Mouse (Mus musculus) midbrain, embryonic 16.5 days (tissue): Measurements from ENCODE around the gene C1qb. TPM values are rescaled to one million over a fixed set of nuclear protein-coding genes. Genes with fewer than 3 reads are reported as not detected.

ENCODE experiments used
- ATAC-seq: fragments of 200-750 bp; cut with Nextera tagmentation; 2 replicates; pipeline ENCODE4 v1.8.0; 2017; ENCODE audit warnings: moderate TSS enrichment
- H3K27ac ChIP-seq: fragments of 300-500 bp; sonication (generic); 2 replicates; pipeline ENCODE4 v1.5.1; 2014; ENCODE audit warnings: mild to moderate bottlenecking, low read length, mixed read lengths
- H3K27me3 ChIP-seq: fragments of 300-500 bp; sonication (generic); 2 replicates; pipeline ENCODE4 v1.6.1; 2014; ENCODE audit warnings: low read depth, low read length, mixed read lengths; ENCODE audit not compliant: control insufficient read depth, insufficient read depth
- H3K36me3 ChIP-seq: fragments of 300-500 bp; sonication (generic); 2 replicates; pipeline ENCODE4 v1.6.1; 2014; ENCODE audit warnings: mild to moderate bottlenecking, low read length, moderate library complexity, mixed read lengths; ENCODE audit not compliant: control insufficient read depth, insufficient read depth
- H3K4me1 ChIP-seq: fragments of 300-500 bp; sonication (generic); 2 replicates; pipeline ENCODE4 v1.6.1; 2014; ENCODE audit warnings: mild to moderate bottlenecking, low read length, mixed read lengths; ENCODE audit not compliant: control insufficient read depth, insufficient read depth
- H3K4me2 ChIP-seq: fragments of 300-500 bp; sonication (generic); 2 replicates; pipeline ENCODE4 v1.6.1; 2014; ENCODE audit warnings: mild to moderate bottlenecking, low read length, mixed read lengths
- H3K4me3 ChIP-seq: fragments of 300-500 bp; sonication (generic); 2 replicates; pipeline ENCODE4 v1.5.1; 2014; ENCODE audit warnings: low read depth, mild to moderate bottlenecking, low read length, moderate library complexity, mixed read lengths
- H3K9ac ChIP-seq: fragments of 300-500 bp; sonication (generic); 2 replicates; pipeline ENCODE4 v1.6.1; 2014; ENCODE audit warnings: low read depth, low read length, mixed read lengths
- H3K9me3 ChIP-seq: fragments of 300-500 bp; sonication (generic); replicated peaks from 2 replicates; pipeline ENCODE4 v1.6.1; 2014; ENCODE audit warnings: mild to moderate bottlenecking, low read length, mixed read lengths; ENCODE audit not compliant: control insufficient read depth, poor library complexity, severe bottlenecking
- WGBS: fragments of 180-500 bp; shearing (Covaris S2); extraction: QIAGEN DNeasy Blood & Tissue Kit; methylation state at CpG from one replicate; pipeline ENCODE4 v1.1.7; 2014; 5-methylcytosine and 5-hydroxymethylcytosine counted together
- polyA plus RNA-seq: library from polyadenylated mRNA; unstranded; fragments of >200 nt; fragmentation: Nextera tagmentation; extraction: Ambion mirVana; gene quantifications from 2 replicates; pipeline ENCODE4 v1.2.1, GENCODE M21; 2015

C1qb gene
- polyA plus RNA-seq, 1 experiment from 2014 or later, result 40.8 TPM

- under 1% methylated on average over 61 of the region's 76 CpGs for WGBS
- peaks cover 53% of the 10 kb centered on the region for H3K4me1 ChIP-seq
These were observed 51.0 kb downstream of the C1qb start for GRCm38 (mm10) chr4:136834815-136835620.

DNA sequence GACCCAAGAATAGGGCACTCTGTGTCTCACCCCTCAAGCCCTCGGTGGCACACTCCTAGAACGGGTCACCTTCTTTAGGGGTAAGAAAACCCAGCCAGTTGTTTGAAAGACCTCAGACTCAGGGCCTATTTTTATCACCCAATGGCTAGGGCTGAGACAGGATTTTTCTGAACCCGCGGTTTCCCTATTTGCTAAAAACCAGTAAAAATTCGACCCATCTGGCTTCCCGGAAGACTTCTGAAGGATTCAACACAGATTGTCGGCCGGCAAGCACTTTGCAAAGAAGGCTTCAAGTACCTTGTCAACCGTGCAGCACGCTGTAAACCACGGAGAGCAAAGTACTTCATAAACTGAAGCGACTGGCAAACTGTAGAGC, 51.6 kb downstream of the C1qb start:
- WGBS, result 6% methylated on average over 12 of the region's 12 CpGs
- H3K27ac ChIP-seq, result no peak overlapping the region; the same call in 1 of the 2 replicates
- H3K4me3 ChIP-seq, result peak overlapping the region; percentile 86
- no peaks in the 10 kb centered on the region for H3K27me3 ChIP-seq
- no peaks in the 10 kb centered on the region for H3K36me3 ChIP-seq
- H3K4me2 ChIP-seq, result peak overlapping the region; percentile 97
- no peak for ATAC-seq
- no peaks in the 10 kb centered on the region for H3K9me3 ChIP-seq
- peak overlapping the region; percentile 95 for H3K9ac ChIP-seq
- peaks cover 59% of the 10 kb centered on the region for H3K4me1 ChIP-seq

More at GRCm38 (mm10) chr4:136834815-136835620, 51.0 kb downstream of the C1qb start:
- Histone ChIP-seq H3K36me3 (no peaks in the 10 kb centered on the region), H3K27ac (peak overlapping the region; percentile 100), H3K4me2 (peak overlapping the region; percentile 97), H3K27me3 (no peaks in the 10 kb centered on the region), H3K9ac (peak overlapping the region; percentile 95), H3K4me3 (peak overlapping the region; percentile 86), H3K9me3 (no peaks in the 10 kb centered on the region)
- peak; percentile 48 for ATAC-seq

DNA sequence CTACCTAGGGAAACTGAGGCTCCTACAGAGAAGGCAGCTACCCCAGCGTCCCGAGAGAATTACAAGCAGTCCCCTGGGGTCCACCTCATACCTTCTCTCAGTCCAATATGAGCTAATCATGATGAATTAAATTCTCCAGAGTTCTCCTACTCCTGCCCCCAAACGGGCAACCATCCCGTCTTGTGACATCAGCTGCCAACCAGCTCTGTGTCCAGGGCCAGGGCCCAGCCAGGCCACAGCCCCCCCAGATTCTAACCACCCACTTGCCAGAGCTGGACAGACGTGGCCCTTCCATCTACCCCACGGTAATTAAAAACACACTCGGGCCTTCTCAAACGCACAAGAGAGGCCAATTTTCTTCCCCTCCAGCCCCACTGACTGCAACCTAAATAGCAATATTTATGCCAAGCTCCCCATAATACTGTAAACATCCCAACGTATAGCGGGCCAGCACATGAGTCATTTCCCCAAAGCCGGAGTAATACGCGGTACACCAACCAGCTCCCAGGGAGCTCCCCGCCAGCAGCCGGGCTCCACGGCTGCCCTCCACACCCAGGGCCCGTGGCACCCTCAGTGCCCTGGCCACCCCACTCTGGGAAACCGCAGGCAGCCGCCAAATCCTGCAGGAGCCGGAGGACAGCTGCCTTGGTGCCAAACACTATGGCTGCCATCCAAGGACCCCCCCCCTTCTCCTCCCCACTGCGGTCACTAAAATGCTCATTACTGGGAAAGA, 52.2 kb downstream of the C1qb start:
- peaks cover 66% of the 10 kb centered on the region for H3K4me1 ChIP-seq
- H3K27me3 ChIP-seq, result no peaks in the 10 kb centered on the region
- peak overlapping the region; percentile 86 for H3K4me3 ChIP-seq
- no peak for ATAC-seq
- peak overlapping the region; percentile 97 for H3K4me2 ChIP-seq
- H3K9me3 ChIP-seq, result no peaks in the 10 kb centered on the region
- H3K27ac ChIP-seq, result no peak overlapping the region
- 32% methylated on average over 21 of the region's 21 CpGs for WGBS
- peak overlapping the region; percentile 95 for H3K9ac ChIP-seq
- H3K36me3 ChIP-seq, result no peaks in the 10 kb centered on the region

- no peak for ATAC-seq
These were observed 53.3 kb downstream of the C1qb start for GRCm38 (mm10) chr4:136832559-136833232.

GRCm38 (mm10) chr4:136830272-136830823, 55.6 kb downstream of the C1qb start:
- H3K27ac ChIP-seq, result no peak overlapping the region
- ATAC-seq, result no peak

More at GRCm38 (mm10) chr4:136832559-136833232, 53.3 kb downstream of the C1qb start:
- H3K4me2 ChIP-seq, result peak overlapping the region; percentile 97
- H3K4me3 ChIP-seq, result no peak overlapping the region
- H3K27ac ChIP-seq, result no peak overlapping the region
- H3K9ac ChIP-seq, result peak overlapping the region; percentile 95; the same call in 1 of the 2 replicates
- peaks cover 62% of the 10 kb centered on the region for H3K4me1 ChIP-seq
- no peaks in the 10 kb centered on the region for H3K36me3 ChIP-seq
- no peaks in the 10 kb centered on the region for H3K27me3 ChIP-seq
- WGBS, result 70% methylated on average over 16 of the region's 16 CpGs
- H3K9me3 ChIP-seq, result no peaks in the 10 kb centered on the region

More at GRCm38 (mm10) chr4:136830272-136830823, 55.6 kb downstream of the C1qb start:
- Histone ChIP-seq H3K9me3 (no peaks in the 10 kb centered on the region), H3K4me3 (no peak overlapping the region), H3K27me3 (no peaks in the 10 kb centered on the region), H3K4me1 (peaks cover 60% of the 10 kb centered on the region), H3K36me3 (no peaks in the 10 kb centered on the region), H3K9ac (no peak overlapping the region; the same call in 1 of the 2 replicates), H3K4me2 (peak overlapping the region; percentile 12)
- 45% methylated on average over 9 of the region's 9 CpGs for WGBS

Other genes with a start within 250 kb of the C1qb start
- gene Ephb2, start 50.2 kb downstream of the C1qb start, polyA plus RNA-seq, result 13.1 and 17.5 TPM in 2 replicates
- 13.9 and 20.8 TPM in 2 replicates for gene C1qc, start 6.9 kb upstream of the C1qb start, polyA plus RNA-seq
- gene C1qa, start 12.6 kb upstream of the C1qb start, polyA plus RNA-seq, result 22.9 and 26.3 TPM in 2 replicates
- gene Epha8, start 70.6 kb upstream of the C1qb start, polyA plus RNA-seq, result 18.4 and 20.7 TPM in 2 replicates
- 3.6 and 4.6 TPM in 2 replicates for gene Zbtb40, start 162.6 kb upstream of the C1qb start, polyA plus RNA-seq